Mouse (Mus musculus) neural tube, embryonic 11.5 days (tissue): Measurements from ENCODE around the gene Bcl6b. TPM values are rescaled to one million over a fixed set of nuclear protein-coding genes. Genes with fewer than 3 reads are reported as not detected.

Experiments
- ATAC-seq: fragments of 200-750 bp; cut with Nextera tagmentation; 2 replicates; pipeline ENCODE4 v1.8.0; 2017; ENCODE audit warnings: moderate number of reproducible peaks, mild to moderate bottlenecking, moderate TSS enrichment, moderate library complexity; ENCODE audit not compliant: insufficient read depth, low FRiP score, low TSS enrichment
- DNase-seq: peaks from one replicate; pipeline ENCODE4 v3.0.0-alpha.2; 2015; ENCODE audit warnings: low spot score
- H3K27ac ChIP-seq: fragments of 300-500 bp; sonication (generic); 2 replicates; pipeline ENCODE4 v1.5.1; 2014; ENCODE audit warnings: low read depth, mild to moderate bottlenecking, low read length
- H3K27me3 ChIP-seq: fragments of 300-500 bp; sonication (generic); 2 replicates; pipeline ENCODE4 v1.6.1; 2014; ENCODE audit warnings: mild to moderate bottlenecking, low read length, mixed read lengths; ENCODE audit not compliant: control insufficient read depth, insufficient read depth
- H3K36me3 ChIP-seq: fragments of 300-500 bp; sonication (generic); 2 replicates; pipeline ENCODE4 v1.6.1; 2014; ENCODE audit warnings: mild to moderate bottlenecking, low read length, moderate library complexity, mixed read lengths; ENCODE audit not compliant: control insufficient read depth, insufficient read depth
- H3K4me1 ChIP-seq: fragments of 300-500 bp; sonication (generic); 2 replicates; pipeline ENCODE4 v1.6.1; 2014; ENCODE audit warnings: low read length, mixed read lengths; ENCODE audit not compliant: control insufficient read depth, insufficient read depth
- H3K4me2 ChIP-seq: fragments of 300-500 bp; sonication (generic); 2 replicates; pipeline ENCODE4 v1.6.1; 2014; ENCODE audit warnings: low read depth, mild to moderate bottlenecking, moderate library complexity
- H3K4me3 ChIP-seq: fragments of 300-500 bp; sonication (generic); 2 replicates; pipeline ENCODE4 v1.5.1; 2014; ENCODE audit warnings: low read depth, low read length
- H3K9ac ChIP-seq: fragments of 300-500 bp; sonication (generic); 2 replicates; pipeline ENCODE4 v1.6.1; 2014; ENCODE audit warnings: mild to moderate bottlenecking, low read length
- H3K9me3 ChIP-seq: fragments of 300-500 bp; sonication (generic); 2 replicates; pipeline ENCODE4 v1.6.1; 2016; ENCODE audit warnings: low read length; ENCODE audit not compliant: control insufficient read depth
- WGBS: fragments of 180-500 bp; shearing (Covaris S2); extraction: QIAGEN DNeasy Blood & Tissue Kit; methylation state at CpG from one replicate; pipeline ENCODE4 v1.1.7; 2014; 5-methylcytosine and 5-hydroxymethylcytosine counted together
- polyA plus RNA-seq: library from polyadenylated mRNA; unstranded; fragments of >200 nt; fragmentation: Nextera tagmentation; extraction: Ambion mirVana; gene quantifications from 2 replicates; pipeline ENCODE4 v1.2.1, GENCODE M21; 2014

Bcl6b gene
- polyA plus RNA-seq, 1 experiment from 2014 or later = 6.2 TPM

DNA sequence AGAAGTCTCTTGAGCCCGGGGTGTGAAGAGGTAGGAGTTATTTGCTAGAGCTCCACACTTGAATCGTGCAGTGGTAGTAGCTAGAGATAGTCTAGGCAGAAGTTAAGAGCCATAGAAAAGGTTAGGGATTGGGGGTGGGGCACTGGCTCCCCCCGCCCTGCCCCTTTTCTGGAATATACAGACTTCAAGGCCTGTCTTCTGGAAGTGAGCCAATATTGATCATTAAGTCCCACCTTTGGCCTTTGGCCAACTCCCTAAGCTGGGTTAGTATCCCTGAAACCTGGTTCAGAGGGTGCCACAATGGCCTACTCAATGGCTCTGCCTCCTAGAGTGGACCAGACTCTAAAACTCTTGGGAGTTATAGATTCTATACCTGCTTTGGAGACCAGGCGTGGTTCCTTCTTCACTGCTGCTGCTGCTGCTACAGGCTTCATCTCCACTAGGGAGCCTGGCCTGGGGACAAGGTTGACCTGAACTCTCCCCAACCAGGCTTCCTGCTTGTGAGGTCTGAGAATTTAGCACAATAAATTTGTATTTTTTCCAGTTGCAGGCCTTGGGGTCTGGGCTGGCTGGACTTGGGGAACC, 1.8 kb downstream of the Bcl6b start:
- Histone ChIP-seq H3K9ac (no peak overlapping the region), H3K4me3 (no peak overlapping the region), H3K36me3 (no peaks in the 10 kb centered on the region), H3K9me3 (no peaks in the 10 kb centered on the region), H3K27ac (no peak overlapping the region), H3K4me1 (peaks cover 5% of the 10 kb centered on the region; the same call in 1 of the 2 replicates), H3K27me3 (peaks cover 55% of the 10 kb centered on the region), H3K4me2 (peak overlapping the region; percentile 39)
- WGBS = 85% methylated on average over 4 of the region's 4 CpGs
- DNase-seq (no peak), ATAC-seq (no peak)

DNA sequence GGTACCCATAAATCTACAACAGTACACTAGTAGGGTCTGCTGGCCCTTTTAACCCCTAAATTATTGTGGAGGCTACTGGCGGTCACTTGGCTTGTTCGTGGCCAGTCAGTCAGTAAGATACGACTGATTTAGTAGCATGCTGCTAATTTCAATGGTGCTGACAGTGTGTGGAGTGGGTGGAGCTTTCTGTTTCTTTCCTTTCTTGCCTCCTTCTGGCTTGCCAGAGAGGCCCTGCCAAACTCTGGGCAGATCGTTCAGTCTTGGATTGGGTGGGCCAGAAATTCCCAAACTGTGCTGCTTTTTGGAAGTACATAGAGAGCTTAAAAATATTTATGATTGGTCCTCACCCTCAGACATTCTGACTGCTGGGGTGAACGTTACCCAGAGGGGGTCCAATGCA, 2.5 kb downstream of the Bcl6b start:
- H3K4me3 ChIP-seq = peak overlapping the region; percentile 15; the same call in 1 of the 2 replicates
- no peaks in the 10 kb centered on the region for H3K9me3 ChIP-seq
- no peak overlapping the region for H3K9ac ChIP-seq
- H3K4me2 ChIP-seq = peak overlapping the region; percentile 20
- 35% methylated on average over 5 of the region's 5 CpGs for WGBS
- H3K4me1 ChIP-seq = peaks cover 5% of the 10 kb centered on the region; the same call in 1 of the 2 replicates
- DNase-seq = no peak
- H3K27ac ChIP-seq = no peak overlapping the region
- no peak for ATAC-seq
- H3K36me3 ChIP-seq = no peaks in the 10 kb centered on the region
- peaks cover 55% of the 10 kb centered on the region for H3K27me3 ChIP-seq

DNA sequence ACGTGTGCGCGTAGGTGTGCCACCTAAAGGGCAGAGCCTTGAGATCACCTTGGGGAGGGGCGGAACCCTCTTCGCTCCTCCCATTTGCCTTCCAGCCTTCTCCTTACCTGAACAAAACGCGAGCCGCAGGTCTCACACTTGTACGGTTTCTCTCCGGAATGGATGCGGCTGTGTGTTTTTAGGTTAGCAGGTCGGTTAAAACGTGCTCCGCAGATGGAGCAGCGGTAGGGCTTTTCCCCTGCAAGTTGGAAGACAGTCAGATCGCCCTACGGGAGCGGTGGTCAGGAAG, 3.1 kb downstream of the Bcl6b start:
- Histone ChIP-seq H3K4me1 (peaks cover 9% of the 10 kb centered on the region; the same call in 1 of the 2 replicates), H3K27ac (no peak overlapping the region)

DNA sequence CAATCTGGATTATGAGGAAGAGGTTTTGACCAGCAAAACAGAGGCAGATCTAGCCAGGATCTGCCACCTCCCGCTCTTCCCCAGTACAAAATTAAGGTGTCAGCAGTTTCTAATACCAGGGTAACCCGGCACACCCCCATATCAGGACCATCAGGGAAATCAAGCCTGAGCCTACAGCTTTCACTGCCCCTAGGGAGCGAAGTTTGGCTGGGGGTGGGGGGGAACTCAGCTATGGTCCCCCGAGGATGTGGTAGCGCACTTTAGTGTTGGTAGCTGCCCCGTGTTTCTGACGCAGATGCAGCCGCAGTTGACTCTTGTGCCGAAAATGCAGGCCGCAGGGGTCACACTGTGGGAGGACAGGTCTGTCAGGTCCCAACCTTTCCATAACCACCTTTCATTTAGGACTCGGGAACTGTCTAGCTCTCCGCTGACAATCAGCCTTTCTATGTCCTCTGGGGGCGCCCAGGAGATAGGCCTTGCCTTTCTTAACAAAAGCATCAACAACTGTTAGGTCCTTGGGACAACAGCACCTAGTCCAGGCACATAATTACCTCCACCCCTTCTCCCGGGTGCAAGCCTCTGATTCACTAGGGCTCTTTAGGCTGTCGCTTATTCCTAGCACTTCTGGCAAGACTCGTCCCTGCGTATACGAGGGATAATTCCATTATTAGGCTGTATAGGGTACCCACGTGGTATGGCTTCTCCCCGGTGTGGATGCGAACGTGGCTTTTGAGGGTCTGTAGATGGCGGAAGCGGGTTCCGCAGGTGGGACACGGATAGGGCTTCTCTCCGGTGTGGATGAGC, 3.6 kb downstream of the Bcl6b start:
- WGBS = 19% methylated on average over 27 of the region's 27 CpGs
- no peak for ATAC-seq
- no peak overlapping the region for H3K27ac ChIP-seq

More for the DNA sequence above, 3.1 kb downstream of the Bcl6b start:
- 6% methylated on average over 18 of the region's 18 CpGs for WGBS
- ATAC-seq (no peak), DNase-seq (no peak)
- Histone ChIP-seq H3K9me3 (no peaks in the 10 kb centered on the region), H3K4me2 (peak overlapping the region; percentile 20), H3K9ac (no peak overlapping the region), H3K36me3 (no peaks in the 10 kb centered on the region), H3K4me3 (peak overlapping the region; percentile 15; the same call in 1 of the 2 replicates), H3K27me3 (peaks cover 55% of the 10 kb centered on the region)

DNA sequence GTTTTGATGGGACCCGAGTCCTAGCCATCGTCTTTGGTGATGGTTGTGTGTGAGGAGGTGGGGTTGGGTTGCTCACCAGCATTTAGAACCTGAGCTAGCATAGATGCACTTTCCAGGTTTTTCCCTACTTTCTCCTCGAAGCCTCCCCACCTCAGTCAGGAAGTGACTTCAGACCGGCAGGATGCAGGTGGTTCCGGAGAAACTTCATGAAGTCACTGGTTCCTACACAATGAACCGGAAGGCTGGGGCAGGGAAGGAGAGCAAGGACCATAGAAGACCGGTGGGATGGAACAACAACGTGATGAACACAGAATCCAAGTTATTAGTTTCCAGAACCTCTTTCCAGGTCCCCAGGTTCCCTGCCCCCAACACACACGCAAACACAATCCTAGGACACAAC, 5.9 kb downstream of the Bcl6b start:
- WGBS = 89% methylated on average over 9 of the region's 9 CpGs
- ATAC-seq = no peak
- H3K4me2 ChIP-seq = no peak overlapping the region
- no peaks in the 10 kb centered on the region for H3K36me3 ChIP-seq
- peaks cover 38% of the 10 kb centered on the region for H3K27me3 ChIP-seq
- H3K27ac ChIP-seq = no peak overlapping the region
- no peak for DNase-seq
- no peak overlapping the region for H3K4me3 ChIP-seq
- H3K9ac ChIP-seq = no peak overlapping the region
- H3K9me3 ChIP-seq = no peaks in the 10 kb centered on the region
- H3K4me1 ChIP-seq = peaks cover 19% of the 10 kb centered on the region

More for the DNA sequence above, 3.6 kb downstream of the Bcl6b start:
- Histone ChIP-seq H3K27me3 (peaks cover 55% of the 10 kb centered on the region), H3K4me2 (peak overlapping the region; percentile 20), H3K4me1 (peaks cover 9% of the 10 kb centered on the region; the same call in 1 of the 2 replicates), H3K36me3 (no peaks in the 10 kb centered on the region), H3K9ac (no peak overlapping the region), H3K9me3 (no peaks in the 10 kb centered on the region), H3K4me3 (peak overlapping the region; percentile 15; the same call in 1 of the 2 replicates)
- DNase-seq = no peak

DNA sequence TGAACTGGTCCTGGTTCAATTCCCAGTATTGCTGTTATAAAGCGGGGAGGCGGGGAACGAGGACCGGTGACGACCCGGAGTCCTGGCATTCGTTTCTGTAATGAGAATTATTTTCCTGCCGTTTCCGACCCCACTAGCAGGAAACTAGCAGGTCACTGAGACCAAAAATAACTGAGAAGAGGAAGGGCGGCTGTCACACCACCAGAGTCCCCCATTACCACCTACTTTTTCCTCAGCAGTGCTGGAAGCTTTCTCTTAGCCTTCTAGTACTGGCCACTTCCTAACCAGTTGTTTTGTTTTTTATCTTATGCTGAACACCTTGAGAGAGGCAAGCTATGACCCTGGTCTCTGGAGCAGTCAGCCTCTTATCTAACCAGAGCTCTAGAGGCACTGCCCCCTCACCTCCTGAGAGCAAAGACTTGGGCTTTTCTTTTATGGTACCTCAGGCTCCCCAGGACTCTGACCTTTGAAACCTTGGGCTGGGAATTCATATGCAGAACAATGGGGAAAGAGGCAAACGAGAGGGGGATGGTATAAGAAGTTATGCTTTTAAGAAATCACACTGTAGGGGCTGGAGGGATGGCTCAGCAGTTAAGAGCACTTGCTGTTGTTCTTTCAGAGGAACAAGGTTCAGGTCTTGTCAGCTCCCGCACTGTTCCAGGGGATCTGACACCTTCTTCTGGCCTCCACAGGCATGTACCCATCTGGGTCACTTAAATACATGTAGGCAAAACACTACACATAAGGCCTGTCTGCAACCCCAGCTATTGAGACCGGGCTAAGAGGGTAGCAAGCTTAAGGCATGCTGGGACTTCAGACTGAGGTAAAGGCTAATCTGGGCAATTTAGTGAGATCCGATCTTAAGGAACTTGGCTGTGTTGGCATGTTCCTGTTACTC, 7.7 kb downstream of the Bcl6b start:
- 8% methylated on average over 14 of the region's 14 CpGs for WGBS
- H3K27ac ChIP-seq = peak overlapping the region; percentile 35
- H3K36me3 ChIP-seq = no peaks in the 10 kb centered on the region
- ATAC-seq = no peak
- H3K4me2 ChIP-seq = peak overlapping the region; percentile 92
- peak overlapping the region; percentile 50 for H3K4me3 ChIP-seq
- H3K9ac ChIP-seq = peak overlapping the region; percentile 86
- DNase-seq = no peak
- H3K27me3 ChIP-seq = peaks cover 24% of the 10 kb centered on the region
- peaks cover 19% of the 10 kb centered on the region for H3K4me1 ChIP-seq
- H3K9me3 ChIP-seq = no peaks in the 10 kb centered on the region

DNA sequence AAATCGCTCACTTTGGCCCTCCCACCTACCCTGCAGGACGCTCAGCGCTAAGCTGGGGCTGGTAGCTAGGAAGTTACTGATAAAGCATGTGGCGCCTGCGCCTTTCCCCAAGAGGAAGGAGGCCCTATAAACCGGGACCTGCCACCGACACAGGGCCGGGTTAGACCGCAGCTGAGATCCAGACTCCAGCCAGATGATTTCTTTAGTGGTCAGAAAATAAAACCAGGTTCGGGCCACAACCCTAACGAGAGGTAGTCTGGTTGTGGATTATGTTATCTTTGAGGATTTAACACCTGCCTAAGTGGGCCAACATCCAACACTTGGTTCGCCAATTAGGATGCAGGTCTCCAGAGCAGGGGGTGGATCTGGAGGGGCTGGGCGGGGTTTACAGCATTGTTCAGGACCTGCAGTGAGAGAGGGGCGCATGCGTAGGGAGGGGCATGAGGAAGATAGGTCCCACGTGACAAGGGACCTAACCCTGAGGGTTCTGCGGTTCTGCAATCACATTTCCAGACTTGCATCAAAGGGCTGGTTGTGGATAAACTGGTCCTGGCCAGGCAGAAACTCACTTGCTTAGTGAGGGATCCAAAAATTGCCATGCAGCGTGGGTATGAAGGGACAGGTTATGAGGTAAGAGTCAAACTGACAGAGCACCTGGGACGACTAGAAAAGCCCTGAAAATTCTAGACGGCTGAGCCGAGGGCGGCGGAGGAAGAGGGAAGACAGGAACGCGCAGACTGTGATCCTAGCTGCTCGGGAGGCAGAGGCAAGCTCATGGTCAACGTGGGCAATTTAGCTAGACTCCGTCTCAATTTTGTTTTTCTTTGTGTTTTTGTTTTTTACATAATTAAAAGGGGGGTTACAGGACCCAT, 8.6 kb downstream of the Bcl6b start, which contains the start of gene Slc16a13:
Gene Slc16a13, minus strand, starts transcription at position 334 of the 872 bp plus-strand sequence.
- Histone ChIP-seq H3K4me3 (peak within 1 kb of the TSS; percentile 50), H3K27me3 (peaks cover 21% of the 10 kb centered on the region), H3K36me3 (no peaks in the 10 kb centered on the region), H3K9ac (peak within 1 kb of the TSS; percentile 86), H3K4me2 (peak within 1 kb of the TSS; percentile 92), H3K4me1 (peaks cover 17% of the 10 kb centered on the region), H3K9me3 (no peaks in the 10 kb centered on the region), H3K27ac (peak within 1 kb of the TSS; percentile 72)
- under 1% methylated on average over 28 of the region's 28 CpGs for WGBS
- DNase-seq = peak; percentile 95
- ATAC-seq = peak; percentile 93

DNA sequence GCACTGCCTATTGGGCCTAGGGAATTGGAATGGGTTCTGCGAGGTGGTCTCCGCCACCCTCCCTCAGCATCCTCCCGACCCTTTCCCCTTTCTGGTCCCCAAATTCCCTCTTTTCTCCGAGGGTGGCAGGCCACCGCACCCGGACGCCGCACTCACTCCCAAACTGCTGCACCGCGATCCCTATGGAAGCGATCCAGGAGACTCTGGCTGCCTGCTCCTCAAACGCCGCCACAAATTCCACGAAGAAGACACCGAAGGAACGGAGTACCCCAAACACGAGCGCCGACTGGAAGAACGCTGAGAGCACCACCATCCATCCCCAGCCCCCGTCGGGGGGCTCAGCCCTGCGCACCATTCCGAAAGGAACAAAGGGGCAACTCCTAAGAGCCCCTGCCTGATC, 9.3 kb downstream of the Bcl6b start:
- DNase-seq (no peak), ATAC-seq (no peak; the same call in 1 of the 2 replicates)
- H3K36me3 ChIP-seq = no peaks in the 10 kb centered on the region
- H3K9me3 ChIP-seq = no peaks in the 10 kb centered on the region
- peaks cover 17% of the 10 kb centered on the region for H3K4me1 ChIP-seq
- H3K4me2 ChIP-seq = peak overlapping the region; percentile 92
- H3K4me3 ChIP-seq = peak overlapping the region; percentile 50
- under 1% methylated on average over 24 of the region's 24 CpGs for WGBS
- peak overlapping the region; percentile 72 for H3K27ac ChIP-seq
- H3K9ac ChIP-seq = peak overlapping the region; percentile 86
- H3K27me3 ChIP-seq = peaks cover 21% of the 10 kb centered on the region
